Comparison of ENCODE assay signal across 21 mouse cellular contexts in the genomic region with DNA sequence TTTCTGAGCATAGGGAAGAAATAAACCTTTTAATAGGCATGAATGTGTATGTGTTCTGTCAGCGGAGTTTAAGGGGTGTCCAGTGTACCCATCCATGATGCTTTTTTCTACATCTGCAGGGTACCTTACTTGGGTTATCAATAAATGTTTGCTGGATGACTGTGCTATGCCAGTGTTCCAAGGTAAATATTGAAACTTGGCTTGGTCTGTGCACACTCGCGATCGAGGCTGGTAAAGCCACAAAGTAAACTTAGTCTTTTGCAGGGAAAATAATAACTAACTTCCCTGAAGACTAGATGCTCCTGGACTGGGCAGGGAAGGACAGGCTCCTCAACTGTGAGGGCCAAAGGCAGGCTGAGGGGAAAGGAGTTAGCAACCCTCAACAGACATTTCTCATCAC. TPM values are rescaled to one million over a fixed set of nuclear protein-coding genes. Genes with fewer than 3 reads are reported as not detected.
DNase-seq lines count a peak whose midpoint lies in the region; ATAC-seq and TF ChIP-seq lines count a peak whose summit lies in the region.
"Had no signal": no experiment of that assay in that cellular context is flagged by ENCODE, and none has a peak within 500 bp of the region (broad histone marks: within the 10 kb centered on the region; RNA-seq: fewer than 3 reads in every experiment).

No protein-coding gene starts in this region.

- no peak for ATAC-seq in liver, embryonic 12.5 days
- peak; percentile 34; the same call in 1 of the 2 replicates for ATAC-seq in stomach, embryonic 16.5 days (ENCODE audit: insufficient read depth, low FRiP score)
- ATAC-seq: activated CD4-positive, CD25-positive, alpha-beta regulatory T cell, adult 4 months; forebrain, embryonic 13.5 days; forebrain, embryonic 15.5 days; Patski had no signal

- peak overlapping the region; percentile 23; the same call in 1 of the 2 replicates for H3K27ac ChIP-seq in liver, adult 2 months (replicated peaks; ENCODE audit: insufficient read depth, low read depth, low read length)
- no peak overlapping the region for H3K27ac ChIP-seq in liver, embryonic 12.5 days
- H3K27ac ChIP-seq in stomach, embryonic 16.5 days (ENCODE audit: low read length), result 0 out of 2 replicates have a peak overlapping the region, but pooled peaks have one; percentile 13
- H3K27ac ChIP-seq: embryonic facial prominence, embryonic 10.5 days; embryonic facial prominence, embryonic 12.5 days; forebrain, embryonic 13.5 days; forebrain, embryonic 15.5 days had no signal

- H3K9me3 ChIP-seq in liver, embryonic 12.5 days (replicated peaks), result no peaks in the 10 kb centered on the region
- H3K9me3 ChIP-seq in stomach, embryonic 16.5 days (replicated peaks; ENCODE audit: control insufficient read depth, low read length), result no peaks in the 10 kb centered on the region
- H3K9me3 ChIP-seq: embryonic facial prominence, embryonic 10.5 days; embryonic facial prominence, embryonic 12.5 days; forebrain, embryonic 13.5 days; forebrain, embryonic 15.5 days had no signal

- no peaks in the 10 kb centered on the region for H3K27me3 ChIP-seq in liver, adult 2 months (ENCODE audit: control insufficient read depth, insufficient read depth, low read length)
- H3K27me3 ChIP-seq in liver, embryonic 12.5 days (replicated peaks), result no peaks in the 10 kb centered on the region
- no peaks in the 10 kb centered on the region for H3K27me3 ChIP-seq in stomach, embryonic 16.5 days (ENCODE audit: control insufficient read depth, insufficient read depth, low read length)
- H3K27me3 ChIP-seq: embryonic facial prominence, embryonic 12.5 days; forebrain, embryonic 13.5 days; forebrain, embryonic 15.5 days; Patski had no signal

- no peaks in the 10 kb centered on the region for H3K79me2 ChIP-seq in liver, adult 2 months (ENCODE audit: control insufficient read depth, insufficient read depth, low read length)

- DNase-seq in liver, adult 2 months (ENCODE audit: extremely low read depth, low read depth, low spot score), result peak; percentile 79
- DNase-seq in lung, adult 18-20 months, result peak; percentile 26 to 29
- no peak for DNase-seq in lung, postnatal 25 days (ENCODE audit: low spot score)
- no peak for DNase-seq in left cerebral cortex, postnatal 25 days (ENCODE audit: low spot score in 2 of 2)
- no peak for DNase-seq in kidney, postnatal 14 days
- DNase-seq: adrenal gland, adult 8-10 months; adrenal gland, postnatal 14 days; adrenal gland, postnatal 36 days; cerebellum, adult 11-12 months; cerebellum, adult 2 months; cerebellum, adult 9-10 months; cerebellum, postnatal 10 days had no signal

- H3K4me1 ChIP-seq in liver, adult 2 months (ENCODE audit: control insufficient read depth, insufficient read depth, low read length), result peaks cover 13% of the 10 kb centered on the region; the same call in 1 of the 2 replicates
- peaks cover 29% of the 10 kb centered on the region for H3K4me1 ChIP-seq in liver, embryonic 12.5 days
- H3K4me1 ChIP-seq in stomach, embryonic 16.5 days (ENCODE audit: control insufficient read depth, insufficient read depth, low read length), result no peaks in the 10 kb centered on the region
- H3K4me1 ChIP-seq: embryonic facial prominence, embryonic 12.5 days; forebrain, embryonic 13.5 days; forebrain, embryonic 15.5 days had no signal

- no peak for TF ChIP-seq CTCF in liver, adult 2 months (IDR thresholded peaks at IDR 0.05; ENCODE audit: low read depth, low read length)

- no peak overlapping the region for H3K9ac ChIP-seq in liver, adult 2 months (ENCODE audit: low read depth, low read length)
- H3K9ac ChIP-seq in liver, embryonic 12.5 days, result no peak overlapping the region
- no peak overlapping the region for H3K9ac ChIP-seq in stomach, embryonic 16.5 days (ENCODE audit: low read length)
- H3K9ac ChIP-seq: embryonic facial prominence, embryonic 12.5 days; forebrain, embryonic 13.5 days; forebrain, embryonic 15.5 days had no signal

- intact Hi-C loops in left cerebral cortex, postnatal 25 days (cut with DNase I), result no loop called here

- WGBS in liver, adult 2 months, result 21% methylated on average over 4 of the region's 4 CpGs
- WGBS in liver, embryonic 12.5 days (ENCODE audit: insufficient replicate concordance), result 82% methylated on average over 4 of the region's 4 CpGs
- 66% methylated on average over 4 of the region's 4 CpGs for WGBS in stomach, embryonic 16.5 days

- H3K4me3 ChIP-seq in liver, adult 2 months (ENCODE audit: insufficient read depth, low read depth, low read length), result no peak overlapping the region
- H3K4me3 ChIP-seq in liver, embryonic 12.5 days, result no peak overlapping the region
- no peak overlapping the region for H3K4me3 ChIP-seq in stomach, embryonic 16.5 days (replicated peaks; ENCODE audit: low read length)
- H3K4me3 ChIP-seq: embryonic facial prominence, embryonic 10.5 days; embryonic facial prominence, embryonic 12.5 days; forebrain, embryonic 13.5 days; forebrain, embryonic 15.5 days had no signal

- H3K36me3 ChIP-seq in liver, adult 2 months (ENCODE audit: control insufficient read depth, insufficient read depth, low read length), result peaks cover 1% of the 10 kb centered on the region
- H3K36me3 ChIP-seq in liver, embryonic 12.5 days, result peaks cover 67% of the 10 kb centered on the region
- H3K36me3 ChIP-seq in stomach, embryonic 16.5 days (ENCODE audit: control insufficient read depth, insufficient read depth, low read length), result 0 out of 2 replicates have a peak, but pooled peaks cover 5% of the 10 kb centered on the region

- H3K4me2 ChIP-seq in liver, embryonic 12.5 days, result no peak overlapping the region
- H3K4me2 ChIP-seq in stomach, embryonic 16.5 days (ENCODE audit: low read depth, low read length), result no peak overlapping the region
- H3K4me2 ChIP-seq: embryonic facial prominence, embryonic 12.5 days; forebrain, embryonic 13.5 days; forebrain, embryonic 15.5 days had no signal

- TF ChIP-seq POLR2A in liver, adult 2 months (IDR thresholded peaks at IDR 0.05; ENCODE audit: extremely low read depth, insufficient read depth, low read length), result no peak

RNA-seq across cellular contexts. Expression of a gene that starts 8.2 kb away (rescaled TPM):
- total RNA-seq in liver, adult 2 months (2014; rRNA removed), result 9.5 and 11.5 TPM in 2 replicates
- 14.7 and 22.2 TPM in 2 replicates for polyA plus RNA-seq in liver, adult 2 months (2012; rRNA removed)
- 17.9 and 22.5 TPM in 2 replicates for polyA plus RNA-seq in liver, embryonic 12.5 days (2016; fragmentation: Nextera tagmentation; extraction: Ambion mirVana)
- 14.7 and 14.8 TPM in 2 replicates for polyA plus RNA-seq in stomach, embryonic 16.5 days (2015; fragmentation: Nextera tagmentation; extraction: Ambion mirVana)
- total RNA-seq in left cerebral cortex, postnatal 25 days (2021), result 10 to 100 TPM; 64.6 to 66.7 TPM

RNA-seq across cellular contexts. Expression of a gene that starts 11.1 kb away (rescaled TPM):
- 11.2 and 13.3 TPM in 2 replicates for total RNA-seq in liver, adult 2 months (2014; rRNA removed)
- polyA plus RNA-seq in liver, adult 2 months (2012; rRNA removed), result 9.4 and 10.4 TPM in 2 replicates
- polyA plus RNA-seq in liver, embryonic 12.5 days (2016; fragmentation: Nextera tagmentation; extraction: Ambion mirVana), result 19.7 and 21.7 TPM in 2 replicates
- 37.4 and 37.9 TPM in 2 replicates for polyA plus RNA-seq in stomach, embryonic 16.5 days (2015; fragmentation: Nextera tagmentation; extraction: Ambion mirVana)
- total RNA-seq in left cerebral cortex, postnatal 25 days (2021), result 10 to 100 TPM; 12.9 to 15.7 TPM

RNA-seq across cellular contexts. Expression of a gene that starts 18.6 kb away (rescaled TPM):
- total RNA-seq in liver, adult 2 months (2014; rRNA removed), result 0.74 and 1.5 TPM in 2 replicates
- 2.1 and 4.4 TPM in 2 replicates for polyA plus RNA-seq in liver, adult 2 months (2012; rRNA removed)
- 0.12 and 0.23 TPM in 2 replicates for polyA plus RNA-seq in liver, embryonic 12.5 days (2016; fragmentation: Nextera tagmentation; extraction: Ambion mirVana)
- 0.45 and 0.97 TPM in 2 replicates for polyA plus RNA-seq in stomach, embryonic 16.5 days (2015; fragmentation: Nextera tagmentation; extraction: Ambion mirVana)
- total RNA-seq in left cerebral cortex, postnatal 25 days (2021), result under 1 TPM; 0.41 to 0.94 TPM
- total RNA-seq: MEL had no signal
- polyA plus RNA-seq: activated CD4-positive, CD25-positive, alpha-beta regulatory T cell, adult 4 months had no signal

RNA-seq across cellular contexts. Expression of a gene that starts 19.1 kb away (rescaled TPM):
- 5.7 and 10.2 TPM in 2 replicates for total RNA-seq in liver, adult 2 months (2014; rRNA removed)
- 7.2 and 10.2 TPM in 2 replicates for polyA plus RNA-seq in liver, adult 2 months (2012; rRNA removed)
- 0.87 and 1.1 TPM in 2 replicates for polyA plus RNA-seq in liver, embryonic 12.5 days (2016; fragmentation: Nextera tagmentation; extraction: Ambion mirVana)
- polyA plus RNA-seq in stomach, embryonic 16.5 days (2015; fragmentation: Nextera tagmentation; extraction: Ambion mirVana), result 9.0 and 10.5 TPM in 2 replicates
- total RNA-seq in left cerebral cortex, postnatal 25 days (2021), result 1 to 10 TPM in 1 of 2 experiments, under 1 TPM in 1; 0.94 to 1.2 TPM
- total RNA-seq: MEL had no signal

RNA-seq across cellular contexts. Expression of a gene that starts 30.8 kb away (rescaled TPM):
- total RNA-seq in liver, adult 2 months (2014; rRNA removed), result 3.1 and 3.3 TPM in 2 replicates
- polyA plus RNA-seq in liver, adult 2 months (2012; rRNA removed), result 7.7 and 7.9 TPM in 2 replicates
- 28.6 and 29.7 TPM in 2 replicates for polyA plus RNA-seq in liver, embryonic 12.5 days (2016; fragmentation: Nextera tagmentation; extraction: Ambion mirVana)
- polyA plus RNA-seq in stomach, embryonic 16.5 days (2015; fragmentation: Nextera tagmentation; extraction: Ambion mirVana), result 32.0 and 32.2 TPM in 2 replicates
- total RNA-seq in left cerebral cortex, postnatal 25 days (2021), result 10 to 100 TPM; 34.9 to 42.0 TPM

Comparison
In these comparisons a context has a peak if more than half of its experiments do, and no peak if none do; other contexts are left out.
1. DNase-seq: peak in liver, adult 2 months (single experiment) and lung, adult 18-20 months (2 of 2); none in lung, postnatal 25 days (single experiment), left cerebral cortex, postnatal 25 days (0 of 2) and kidney, postnatal 14 days (single experiment).